Mouse (Mus musculus) regulatory T cell (primary cell): ENCODE data around the gene Hist1h4k.

Experiments used
- in situ Hi-C: fragments of 300-600 bp; cut with MboI, MseI; formaldehyde crosslinking; loops from one replicate; pipeline ENCODE4 v1.15.1; 2025; ENCODE audit warnings: high pct_unique_total_duplicates

Hist1h4k gene

GRCm38 (mm10) chr13:21750159-21751017, at the start of gene Hist1h4k:
Hist1h4k (minus strand) TSS chr13:21750505.
- in situ Hi-C loops, result loop anchor here (5.0 kb wide), 1 partner anchor 33 kb away; the partner anchor contains the start of genes Hist1h2ai, Hist1h2bl and Hist1h3h

GRCm38 (mm10) chr13:21797163-21797562, 46.9 kb upstream of the Hist1h4k start:
- in situ Hi-C loops, result loop anchor here (5.0 to 25.0 kb wide), 2 partner anchors 50 to 1940 kb away; partner anchors contain the start of genes Hist1h1c, Hist1h2bb and Hist1h3c

GRCm38 (mm10) chr13:21795584-21795983, 45.3 kb upstream of the Hist1h4k start:
- in situ Hi-C loops, result loop anchor here (5.0 to 25.0 kb wide), 2 partner anchors 52 to 1942 kb away; partner anchors contain the start of genes Hist1h1c, Hist1h2bb and Hist1h3c

GRCm38 (mm10) chr13:21790601-21791283, 40.4 kb upstream of the Hist1h4k start:
- in situ Hi-C loops, result loop anchor here (5.0 to 25.0 kb wide), 3 partner anchors 37 to 1947 kb away; partner anchors contain the start of genes Hist1h1c, Hist1h2bb, Hist1h3c and Hist1h4j

GRCm38 (mm10) chr13:21789925-21790324, 39.6 kb upstream of the Hist1h4k start:
- in situ Hi-C loops, result loop anchor here (5.0 to 25.0 kb wide), 3 partner anchors 37 to 1947 kb away; partner anchors contain the start of genes Hist1h1c, Hist1h2bb, Hist1h3c and Hist1h4j

GRCm38 (mm10) chr13:21787760-21788593, 37.7 kb upstream of the Hist1h4k start:
- in situ Hi-C loops, result loop anchor here (25.0 kb wide), 1 partner anchor 1949 kb away; the partner anchor contains the start of genes Hist1h1c, Hist1h2bb and Hist1h3c

GRCm38 (mm10) chr13:21786899-21787629, 36.8 kb upstream of the Hist1h4k start, which contains the start of the genes Hist1h2an and Hist1h2bp:
Hist1h2an (minus strand) TSS chr13:21787218.
Hist1h2bp (plus strand) TSS chr13:21787461.
- in situ Hi-C loops, result loop anchor here (25.0 kb wide), 1 partner anchor 1950 kb away; the partner anchor contains the start of genes Hist1h1c, Hist1h2bb and Hist1h3c

- in situ Hi-C loops, result loop anchor here (25.0 kb wide), 1 partner anchor 1951 kb away; the partner anchor contains the start of genes Hist1h1c, Hist1h2bb and Hist1h3c
Observed at GRCm38 (mm10) chr13:21786189-21786898, 36.0 kb upstream of the Hist1h4k start.

- in situ Hi-C loops, result loop anchor here (25.0 kb wide), 1 partner anchor 1953 kb away; the partner anchor contains the start of genes Hist1h1c, Hist1h2bb and Hist1h3c
Observed at GRCm38 (mm10) chr13:21784311-21784710, 34.0 kb upstream of the Hist1h4k start.

- in situ Hi-C loops, result loop anchor here (25.0 kb wide), 1 partner anchor 1954 kb away; the partner anchor contains the start of genes Hist1h1c, Hist1h2bb and Hist1h3c
Observed at GRCm38 (mm10) chr13:21783734-21784161, 33.4 kb upstream of the Hist1h4k start.

GRCm38 (mm10) chr13:21783255-21783617, 32.9 kb upstream of the Hist1h4k start, which contains the start of gene Hist1h3i:
Hist1h3i (minus strand) TSS chr13:21783370.
- in situ Hi-C loops, result loop anchor here (25.0 kb wide), 1 partner anchor 1954 kb away; the partner anchor contains the start of genes Hist1h1c, Hist1h2bb and Hist1h3c

- in situ Hi-C loops, result loop anchor here (25.0 kb wide), 1 partner anchor 1955 kb away; the partner anchor contains the start of genes Hist1h1c, Hist1h2bb and Hist1h3c
Observed at GRCm38 (mm10) chr13:21782361-21783254, 32.3 kb upstream of the Hist1h4k start.

GRCm38 (mm10) chr13:21781639-21782038, 31.3 kb upstream of the Hist1h4k start:
- in situ Hi-C loops, result loop anchor here (25.0 kb wide), 1 partner anchor 1956 kb away; the partner anchor contains the start of genes Hist1h1c, Hist1h2bb and Hist1h3c

- in situ Hi-C loops, result loop anchor here (25.0 kb wide), 1 partner anchor 1956 kb away; the partner anchor contains the start of genes Hist1h1c, Hist1h2bb and Hist1h3c
Observed at GRCm38 (mm10) chr13:21781021-21781555, 30.8 kb upstream of the Hist1h4k start.

GRCm38 (mm10) chr13:21779767-21780731, 29.7 kb upstream of the Hist1h4k start, which contains the start of gene Hist1h1b:
Hist1h1b (minus strand) TSS chr13:21780625.
- in situ Hi-C loops, result loop anchor here (25.0 kb wide), 1 partner anchor 1957 kb away; the partner anchor contains the start of genes Hist1h1c, Hist1h2bb and Hist1h3c
